Mouse (Mus musculus) mouse embryonic stem cell (cell line): ENCODE data around the gene Kcnma1.

Experiments
- in situ Hi-C, 2 experiments: fragments of 300-500 bp; cut with MboI; formaldehyde crosslinking; loops; 1 replicate in 1 of 2; 3 replicates in 1 of 2; pipeline ENCODE4 v1.14.3; 2019 to 2020; ENCODE audit warnings: low sequenced_read_pairs in 2 of 2, low pct_unique_long_range_greater_than_20kb in 1 of 2, mixed read lengths in 1 of 2; ENCODE audit not compliant: unreplicated experiment in 1 of 2

The Kcnma1 gene

GRCm38 (mm10) chr14:24014391-24014790, at the start of gene Kcnma1:
Kcnma1 (minus strand) TSS chr14:24014491.
- in situ Hi-C loops = loop anchor here (25.0 kb wide), 1 partner anchor 427 kb away; no protein-coding TSS in a partner anchor

GRCm38 (mm10) chr14:24059747-24060146, 45.5 kb upstream of the Kcnma1 start:
- in situ Hi-C loops = loop anchor here (5.0 kb wide), 2 partner anchors 162 to 223 kb away; no protein-coding TSS in a partner anchor

GRCm38 (mm10) chr14:24059287-24059686, 45.0 kb upstream of the Kcnma1 start:
- in situ Hi-C loops = loop anchor here in 1 of 2 experiments (5.0 kb wide), 1 partner anchor 162 kb away; no protein-coding TSS in a partner anchor

- in situ Hi-C loops = no loop called here
These were observed 37.5 kb upstream of the Kcnma1 start for GRCm38 (mm10) chr14:24051821-24052220.

GRCm38 (mm10) chr14:24036609-24037008, 22.3 kb upstream of the Kcnma1 start:
- in situ Hi-C loops = no loop called here

- in situ Hi-C loops = no loop called here
These were observed 21.9 kb upstream of the Kcnma1 start for GRCm38 (mm10) chr14:24036208-24036535.

- in situ Hi-C loops = no loop called here
These were observed 21.4 kb upstream of the Kcnma1 start for GRCm38 (mm10) chr14:24035486-24036207.

GRCm38 (mm10) chr14:24032876-24033389, 18.6 kb upstream of the Kcnma1 start:
- in situ Hi-C loops = no loop called here

- in situ Hi-C loops = no loop called here
These were observed 17.9 kb upstream of the Kcnma1 start for GRCm38 (mm10) chr14:24032201-24032600.

GRCm38 (mm10) chr14:24020718-24021117, 6.4 kb upstream of the Kcnma1 start:
- in situ Hi-C loops = loop anchor here (25.0 kb wide), 1 partner anchor 433 kb away; no protein-coding TSS in a partner anchor

GRCm38 (mm10) chr14:24009978-24010377, 4.3 kb downstream of the Kcnma1 start:
- in situ Hi-C loops = loop anchor here (25.0 kb wide), 1 partner anchor 423 kb away; no protein-coding TSS in a partner anchor

GRCm38 (mm10) chr14:24008252-24008651, 6.0 kb downstream of the Kcnma1 start:
- in situ Hi-C loops = loop anchor here (25.0 kb wide), 1 partner anchor 421 kb away; no protein-coding TSS in a partner anchor

GRCm38 (mm10) chr14:24006276-24006675, 8.0 kb downstream of the Kcnma1 start:
- in situ Hi-C loops = loop anchor here (25.0 kb wide), 1 partner anchor 419 kb away; no protein-coding TSS in a partner anchor

- in situ Hi-C loops = loop anchor here (25.0 kb wide), 1 partner anchor 417 kb away; no protein-coding TSS in a partner anchor
These were observed 9.6 kb downstream of the Kcnma1 start for GRCm38 (mm10) chr14:24004471-24005271.

- in situ Hi-C loops = loop anchor here (25.0 kb wide), 1 partner anchor 416 kb away; no protein-coding TSS in a partner anchor
These were observed 10.6 kb downstream of the Kcnma1 start for GRCm38 (mm10) chr14:24003450-24004381.

- in situ Hi-C loops = loop anchor here (25.0 kb wide), 1 partner anchor 415 kb away; no protein-coding TSS in a partner anchor
These were observed 11.6 kb downstream of the Kcnma1 start for GRCm38 (mm10) chr14:24002647-24003046.

GRCm38 (mm10) chr14:23997912-23998311, 16.4 kb downstream of the Kcnma1 start:
- in situ Hi-C loops = no loop called here

- in situ Hi-C loops = no loop called here
These were observed 18.5 kb downstream of the Kcnma1 start for GRCm38 (mm10) chr14:23995831-23996230.
